Mouse (Mus musculus) frontal cortex, postnatal 36 days (tissue): ENCODE measurements around the gene Tpcn1.

Source experiments
- DNase-seq, 2 experiments: peaks; one replicate each; pipeline ENCODE4 v3.0.0; 2022; ENCODE audit warnings: low spot score in 2 of 2

Gene Tpcn1

DNA sequence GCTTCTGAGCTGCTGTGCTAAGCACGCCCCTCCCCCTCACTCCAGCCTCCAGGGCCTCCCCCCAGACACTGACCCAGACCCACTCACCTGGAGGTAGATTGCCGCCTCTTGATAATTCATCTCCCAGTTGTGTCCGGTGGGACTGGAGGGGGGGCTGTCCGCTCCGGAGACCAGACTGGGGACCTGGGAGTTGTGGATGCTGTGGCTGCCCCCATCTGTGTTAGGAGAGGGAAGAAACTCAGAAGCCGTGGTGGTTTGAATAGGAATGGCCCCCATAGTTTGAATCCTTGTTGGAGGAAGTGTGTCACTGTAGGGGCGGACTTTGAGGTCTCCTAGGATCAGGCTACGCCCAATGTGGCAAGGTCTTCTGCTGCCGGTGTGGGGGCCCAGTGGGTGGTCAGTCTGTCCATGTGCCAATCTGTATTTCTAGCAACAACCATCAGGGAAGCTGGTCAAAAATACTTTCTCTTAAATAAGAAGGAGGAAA, 28.3 kb downstream of the Tpcn1 start:
- peak in 1 of 2 experiments; percentile 35 for DNase-seq

GRCm38 (mm10) chr5:120558762-120559161, 29.7 kb downstream of the Tpcn1 start:
- no peak for DNase-seq

DNA sequence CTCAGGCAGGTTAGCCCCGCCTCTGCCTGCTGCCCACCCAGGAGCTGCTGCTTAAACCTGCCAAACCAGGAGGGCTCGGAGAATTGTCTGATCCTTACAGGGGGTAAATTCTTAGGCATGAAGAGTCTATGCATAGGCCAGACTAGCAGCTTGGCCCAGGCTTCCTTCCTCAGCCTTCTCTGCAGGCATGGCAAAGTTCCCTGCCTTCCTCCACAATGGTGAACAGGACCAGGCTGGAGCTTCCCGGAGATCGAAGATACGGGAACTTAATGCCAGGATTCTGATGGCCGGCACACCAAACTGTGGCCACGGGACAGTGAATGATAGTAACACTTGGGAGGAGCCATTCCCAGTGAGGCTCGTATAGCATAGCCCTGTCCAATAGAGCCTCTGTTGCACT, 30.4 kb downstream of the Tpcn1 start:
- no peak for DNase-seq

DNA sequence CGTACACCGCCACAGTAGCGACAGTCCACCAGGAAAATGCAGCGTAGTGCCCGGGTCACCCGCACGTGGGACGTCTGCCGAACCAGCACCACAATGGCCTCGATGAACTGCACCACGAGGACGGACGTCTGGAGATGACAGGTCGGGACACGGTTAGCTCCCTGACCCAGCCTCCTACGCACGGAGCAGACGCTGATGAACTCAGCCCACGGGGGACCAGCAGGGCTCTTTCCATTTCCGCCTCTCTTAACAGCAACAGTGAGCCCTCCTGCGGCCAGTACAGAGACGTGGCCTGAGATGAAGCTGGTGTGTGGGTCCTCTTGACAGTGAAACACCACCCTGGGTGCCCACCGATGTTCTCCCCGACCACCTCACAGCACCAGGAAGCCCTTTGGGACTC, 32.6 kb downstream of the Tpcn1 start:
- no peak for DNase-seq

GRCm38 (mm10) chr5:120550673-120551072, 37.8 kb downstream of the Tpcn1 start:
- DNase-seq: no peak

GRCm38 (mm10) chr5:120550137-120550536, 38.3 kb downstream of the Tpcn1 start:
- no peak for DNase-seq

- DNase-seq: no peak
Observed at GRCm38 (mm10) chr5:120548236-120548850, 40.1 kb downstream of the Tpcn1 start.

DNA sequence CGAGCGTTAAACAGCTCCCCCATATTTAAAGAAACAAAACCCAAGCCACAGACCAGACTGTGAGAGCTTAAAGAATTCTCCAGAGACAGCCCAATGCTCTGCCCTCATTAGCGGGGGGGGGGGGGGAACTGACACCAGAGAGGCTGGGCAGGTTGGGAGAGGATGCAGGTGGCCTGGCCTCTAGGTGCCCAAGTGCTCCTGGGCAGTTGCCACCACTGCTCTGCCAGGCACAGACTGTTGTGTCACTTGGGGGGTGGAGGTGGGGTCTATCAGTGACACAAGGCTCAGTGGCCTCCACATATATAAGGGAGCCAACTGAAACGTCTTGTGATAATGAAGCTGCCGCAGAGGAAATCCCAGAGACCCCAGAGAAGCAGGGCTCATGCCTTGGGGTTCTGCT, 51.8 kb downstream of the Tpcn1 start:
- no peak for DNase-seq

DNA sequence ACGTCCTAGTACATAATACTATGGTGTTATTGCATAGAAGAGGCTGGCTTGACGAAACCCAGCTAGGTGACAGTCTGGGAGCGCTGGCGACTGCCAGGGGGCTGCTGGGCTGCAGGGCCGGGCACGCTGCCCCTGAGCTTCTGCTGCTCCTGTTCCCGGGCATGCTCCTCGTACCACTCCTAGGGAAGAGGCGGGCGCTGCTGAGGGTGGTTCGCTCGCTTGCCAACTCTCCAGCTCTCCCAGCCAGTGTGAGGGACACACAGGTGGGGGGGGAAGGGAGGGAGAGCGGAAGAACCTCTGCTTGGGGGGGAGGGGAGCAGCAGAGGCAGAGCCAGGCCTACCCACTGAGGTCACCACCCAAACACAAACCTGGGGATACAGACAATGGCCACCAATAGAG, 52.4 kb downstream of the Tpcn1 start:
- DNase-seq: peak in 1 of 2 experiments; percentile 52

- no peak for DNase-seq
Observed at GRCm38 (mm10) chr5:120534686-120535075, 53.8 kb downstream of the Tpcn1 start.

- no peak for DNase-seq
Observed at GRCm38 (mm10) chr5:120534071-120534685, 54.3 kb downstream of the Tpcn1 start.

GRCm38 (mm10) chr5:120531631-120532030, 56.8 kb downstream of the Tpcn1 start:
- no peak for DNase-seq

GRCm38 (mm10) chr5:120527296-120527964, 61.0 kb downstream of the Tpcn1 start:
- DNase-seq: no peak

DNA sequence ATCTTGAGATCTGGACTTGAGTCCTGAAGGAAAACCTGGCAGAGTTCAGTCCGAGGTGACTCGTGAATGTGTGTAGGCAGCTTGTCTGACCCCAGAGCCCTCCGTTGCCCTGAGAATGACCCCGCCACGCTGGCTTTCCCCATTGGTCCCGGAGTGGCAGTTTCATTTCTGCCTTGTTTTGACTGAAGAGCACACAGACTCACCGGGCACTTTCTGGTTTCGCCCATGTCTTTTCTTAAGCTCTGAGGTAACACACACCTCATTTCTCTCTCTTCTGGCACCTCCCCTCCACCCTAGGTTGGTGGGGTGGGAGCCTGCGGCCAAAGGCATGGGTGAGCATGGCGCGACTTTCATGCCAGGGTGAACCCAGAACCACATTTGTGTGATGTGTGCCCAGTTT, 62.2 kb downstream of the Tpcn1 start:
- DNase-seq: no peak

GRCm38 (mm10) chr5:120525737-120526136, 62.7 kb downstream of the Tpcn1 start:
- DNase-seq: no peak

- no peak for DNase-seq
Observed at GRCm38 (mm10) chr5:120524736-120525135, 63.7 kb downstream of the Tpcn1 start.

- no peak for DNase-seq
Observed at GRCm38 (mm10) chr5:120522649-120523048, 65.8 kb downstream of the Tpcn1 start.

DNA sequence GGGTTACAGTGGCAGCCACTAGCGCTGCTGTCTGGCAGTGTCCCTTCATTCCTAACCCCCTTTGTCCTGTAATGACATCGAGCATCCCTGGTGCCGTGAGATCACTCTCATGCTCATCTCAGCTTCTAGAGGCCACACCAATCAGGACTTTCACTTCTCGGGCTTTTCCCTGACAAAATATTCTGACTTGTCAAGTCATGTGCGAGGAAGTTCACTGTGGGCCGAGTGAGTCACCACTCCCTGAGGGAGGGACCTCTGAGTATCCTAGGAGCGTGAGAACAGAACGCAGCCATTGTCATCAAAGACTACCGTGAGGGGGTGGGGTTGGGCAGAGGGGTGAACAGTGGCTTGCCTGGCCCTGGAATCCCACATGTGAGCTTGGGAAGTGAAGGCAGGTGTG, 70.9 kb downstream of the Tpcn1 start:
- no peak for DNase-seq

GRCm38 (mm10) chr5:120516221-120516984, 72.1 kb downstream of the Tpcn1 start:
- DNase-seq: no peak

- no peak for DNase-seq
Observed at GRCm38 (mm10) chr5:120515451-120515850, 73.0 kb downstream of the Tpcn1 start.

GRCm38 (mm10) chr5:120514754-120515153, 73.7 kb downstream of the Tpcn1 start:
- no peak for DNase-seq

GRCm38 (mm10) chr5:120514031-120514677, 74.3 kb downstream of the Tpcn1 start:
- no peak for DNase-seq
